Mouse (Mus musculus): ENCODE data around the gene Lfng. TPM values are rescaled to one million over a fixed set of nuclear protein-coding genes. Genes with fewer than 3 reads are reported as not detected.

Gene Lfng
- total RNA-seq (2021) = 10 to 100 TPM; 20.3 to 30.8 TPM

DNA sequence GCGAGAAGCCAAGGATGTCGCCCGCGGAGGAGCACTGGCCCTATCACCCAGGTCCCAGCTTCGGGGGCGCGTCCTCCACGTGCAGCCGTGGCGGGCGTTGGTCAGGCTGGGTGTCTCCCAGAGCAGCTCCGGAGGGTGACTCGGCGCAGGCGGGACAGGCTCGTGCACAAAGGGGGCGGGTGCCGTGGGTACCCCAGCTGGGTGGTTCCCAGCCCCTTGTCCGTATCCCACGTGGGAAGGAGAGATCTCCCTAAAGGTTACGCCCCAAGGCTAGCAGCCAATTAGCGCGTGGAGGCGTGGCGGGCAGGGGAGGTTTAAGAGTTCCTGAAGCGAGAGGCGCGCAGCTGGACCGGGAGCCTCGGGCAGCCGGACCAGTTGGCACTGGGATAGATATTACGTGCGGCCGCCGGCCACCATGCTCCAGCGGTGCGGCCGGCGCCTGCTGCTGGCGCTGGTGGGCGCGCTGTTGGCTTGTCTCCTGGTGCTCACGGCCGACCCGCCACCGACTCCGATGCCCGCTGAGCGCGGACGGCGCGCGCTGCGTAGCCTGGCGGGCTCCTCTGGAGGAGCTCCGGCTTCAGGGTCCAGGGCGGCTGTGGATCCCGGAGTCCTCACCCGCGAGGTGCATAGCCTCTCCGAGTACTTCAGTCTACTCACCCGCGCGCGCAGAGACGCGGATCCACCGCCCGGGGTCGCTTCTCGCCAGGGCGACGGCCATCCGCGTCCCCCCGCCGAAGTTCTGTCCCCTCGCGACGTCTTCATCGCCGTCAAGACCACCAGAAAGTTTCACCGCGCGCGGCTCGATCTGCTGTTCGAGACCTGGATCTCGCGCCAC lies at the start of gene Lfng:
Gene Lfng, plus strand, starts transcription at position 320 of the 835 bp plus-strand sequence.
- DNase-seq = peak; percentile 77 to 84

DNA sequence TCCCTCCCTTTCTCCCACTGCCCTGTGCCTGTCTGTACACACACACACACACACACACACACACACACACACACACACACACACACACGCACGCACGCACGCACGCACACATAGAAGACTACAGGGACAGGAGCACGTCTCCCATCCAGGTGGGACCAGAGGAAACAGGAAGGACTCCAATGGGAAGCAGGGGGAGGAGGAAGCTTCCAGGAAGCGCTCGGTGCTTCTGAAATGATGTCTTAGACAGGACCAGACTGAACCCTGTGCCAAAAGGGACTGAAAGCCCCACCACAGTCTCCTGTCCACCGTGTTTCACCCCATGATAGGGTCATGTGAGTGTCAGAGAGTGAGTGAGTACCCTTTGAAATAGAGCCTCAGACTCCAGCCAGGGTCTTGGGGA lies 44.5 kb upstream of the Lfng start:
- DNase-seq = no peak

DNA sequence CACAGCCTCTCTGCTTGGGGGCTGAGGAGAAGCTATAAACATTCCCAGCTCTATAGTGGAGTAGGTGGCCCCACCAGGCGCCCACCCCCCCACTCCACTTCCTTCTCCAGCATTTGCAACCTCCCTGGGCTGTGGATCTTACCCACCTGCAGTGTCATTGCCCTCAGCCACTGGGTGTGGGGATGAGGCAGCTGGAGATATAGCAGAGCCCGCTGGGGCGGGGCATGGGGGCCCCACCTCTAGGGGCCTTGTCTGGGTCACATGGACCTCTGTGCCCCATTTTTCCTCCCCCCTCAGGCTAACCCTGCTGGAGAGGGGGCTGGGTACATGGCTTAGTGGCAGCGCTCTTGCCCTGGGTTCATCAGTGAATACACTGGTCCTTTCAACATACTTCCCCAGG lies 42.2 kb upstream of the Lfng start, which contains the start of gene Grifin:
Gene Grifin, minus strand, starts transcription at position 176 of the 400 bp plus-strand sequence.
- DNase-seq = no peak

DNA sequence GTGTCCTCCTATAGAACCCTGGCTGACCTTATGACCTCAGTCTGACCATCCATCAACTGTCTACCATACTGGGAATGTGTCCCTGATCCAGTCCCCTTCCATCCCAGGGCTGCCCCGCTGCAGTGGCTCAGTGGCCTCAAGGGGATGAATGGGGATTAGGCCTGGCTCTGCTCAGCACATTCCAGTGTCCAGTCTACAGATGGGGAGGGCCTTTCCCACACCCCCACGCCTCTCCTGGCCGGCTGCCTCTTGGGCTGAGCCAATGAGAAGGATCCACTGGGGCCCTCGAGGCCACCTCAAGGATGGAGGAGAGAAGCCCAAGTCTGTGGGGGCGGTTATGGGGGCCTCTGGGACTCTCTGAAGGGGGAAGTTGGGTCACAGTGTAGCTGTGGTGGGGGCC lies 41.7 kb upstream of the Lfng start:
- DNase-seq = peak; percentile 28 to 35

DNA sequence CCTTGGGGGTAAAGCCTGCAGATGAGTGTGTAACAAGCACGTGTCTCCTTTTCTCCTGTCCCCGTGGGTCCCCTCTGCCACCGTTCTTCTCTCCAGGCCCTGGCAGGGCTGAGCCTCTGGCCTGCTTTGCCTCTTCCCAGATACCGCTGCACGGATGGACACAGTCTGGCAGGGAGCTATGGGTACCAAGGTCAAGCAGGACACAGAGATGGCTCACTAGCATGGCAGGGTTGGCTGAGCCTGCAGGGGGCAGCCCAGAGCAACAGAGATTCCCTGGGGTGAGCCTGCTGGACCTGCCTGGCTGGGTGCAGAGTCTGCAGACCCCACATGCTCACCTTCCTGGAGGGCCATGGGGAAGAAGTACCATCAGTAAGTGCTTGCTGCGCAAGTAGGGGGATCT lies 41.3 kb upstream of the Lfng start:
- DNase-seq = peak; percentile 21 to 49

DNA sequence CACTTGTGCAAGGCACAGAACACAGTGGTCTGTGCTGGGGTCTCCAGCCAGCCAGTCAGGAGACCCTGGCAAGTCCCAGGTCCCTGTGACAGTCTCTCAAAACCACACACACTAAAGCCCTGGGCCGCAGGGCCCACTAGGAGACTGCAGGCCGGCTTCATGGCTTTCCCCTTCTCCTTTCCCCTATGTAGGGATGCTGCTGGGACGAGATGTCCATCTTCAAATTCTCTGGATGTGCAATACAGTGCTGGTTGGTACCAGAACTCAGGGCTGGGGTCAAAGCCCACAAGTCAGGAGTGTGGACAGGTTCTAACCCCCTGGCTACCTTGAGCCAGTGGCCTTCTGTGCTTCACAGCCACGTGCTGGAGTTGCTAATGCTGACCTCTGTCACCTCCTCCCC lies 40.8 kb upstream of the Lfng start:
- no peak for DNase-seq

DNA sequence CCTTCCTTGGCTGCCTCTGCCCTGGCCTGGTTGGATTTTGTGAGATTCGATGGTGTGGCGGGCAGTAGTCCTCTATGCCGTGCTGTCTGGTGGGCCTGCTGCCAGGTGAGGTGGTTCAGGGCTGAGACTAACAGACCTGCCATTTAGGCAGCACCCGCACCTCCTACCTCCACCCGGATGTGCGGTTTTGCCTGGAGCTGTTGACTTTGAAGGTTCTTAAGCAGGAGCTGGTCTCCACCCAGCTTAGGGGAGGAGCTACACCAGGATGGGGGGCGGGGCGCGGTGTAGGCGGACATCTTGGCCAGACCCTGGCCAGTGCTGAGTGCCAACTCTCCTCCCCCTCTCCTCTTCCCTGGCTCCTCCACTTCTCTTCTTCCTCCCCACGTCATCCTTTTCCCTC lies 39.8 kb upstream of the Lfng start:
- DNase-seq = peak; percentile 20 to 23

DNA sequence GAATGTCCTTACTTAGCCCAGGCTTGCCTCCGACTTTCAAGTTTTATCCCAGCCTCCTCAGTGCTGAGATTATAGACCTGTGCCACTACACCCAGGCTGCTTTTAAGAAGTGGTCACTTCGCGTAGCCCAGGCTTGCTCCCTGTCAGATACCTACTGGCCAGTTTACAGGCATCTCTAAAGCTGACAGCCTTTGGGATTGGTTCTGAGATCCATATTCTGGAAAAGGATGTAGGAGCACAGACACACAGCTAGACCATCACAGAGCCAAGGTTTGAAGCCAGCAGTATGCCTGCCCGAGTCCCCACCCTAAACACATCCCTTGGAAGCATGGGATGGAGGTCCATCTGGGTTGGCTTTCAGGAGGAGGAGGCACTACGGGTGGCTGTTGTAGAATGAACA lies 39.4 kb upstream of the Lfng start:
- DNase-seq = no peak

DNA sequence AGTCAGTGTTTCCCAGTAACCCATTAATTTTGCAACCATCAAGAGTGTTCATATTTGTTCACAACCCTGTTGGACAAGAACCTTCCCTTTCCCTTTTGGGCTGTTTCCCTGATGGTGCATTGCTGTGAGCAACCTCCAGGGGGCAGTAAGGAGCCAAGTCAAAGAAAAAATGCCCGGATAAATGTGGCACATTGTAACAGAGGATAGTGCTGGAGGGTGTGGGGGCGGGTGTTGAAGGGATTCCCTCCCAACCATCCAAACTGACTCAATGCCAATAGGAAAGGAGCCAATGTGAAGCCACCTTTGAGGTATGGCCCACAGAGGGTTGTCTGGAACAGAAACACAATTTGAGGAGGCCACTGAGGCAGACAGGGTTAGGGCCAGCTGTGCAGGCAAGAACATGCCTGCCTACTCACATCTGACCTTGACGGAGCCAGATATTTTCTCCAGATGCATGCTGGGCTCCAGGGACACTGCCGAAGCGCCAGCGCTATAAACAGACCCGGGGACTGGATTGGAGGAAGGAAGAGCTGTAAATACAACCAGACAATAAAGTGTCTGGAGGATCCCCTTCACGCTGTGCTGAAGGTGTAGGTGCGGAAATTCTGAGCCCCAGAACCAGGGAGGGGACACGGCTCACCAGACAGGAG lies 38.7 kb upstream of the Lfng start:
- DNase-seq = peak; percentile 23 to 36

DNA sequence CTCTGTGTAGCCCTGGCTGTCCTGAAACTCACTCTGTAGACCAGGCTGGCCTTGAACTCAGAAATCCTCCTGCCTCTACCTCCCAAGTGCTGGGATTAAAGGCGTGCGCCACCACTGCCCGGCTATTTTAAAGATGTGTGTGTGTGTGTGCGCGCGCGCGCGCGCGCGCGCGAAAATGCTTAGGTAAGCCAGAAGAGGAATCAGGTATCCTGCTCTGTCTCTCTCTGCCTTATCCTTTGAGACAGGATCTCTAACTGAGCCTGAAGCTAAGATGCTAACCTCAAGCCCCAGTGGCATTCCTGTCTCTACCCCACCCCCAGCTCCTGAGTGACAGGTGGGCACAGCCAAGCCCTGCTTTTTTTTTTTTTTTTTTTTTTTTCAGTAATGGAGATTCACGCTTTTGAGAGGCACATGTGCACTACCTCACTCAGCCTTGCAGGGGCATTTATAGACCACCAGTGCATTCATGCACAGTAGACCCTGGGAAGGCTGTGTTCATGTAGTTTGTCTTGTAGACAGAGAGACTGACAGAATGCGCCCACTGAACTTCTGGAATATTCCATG lies 38.0 kb upstream of the Lfng start:
- no peak for DNase-seq

DNA sequence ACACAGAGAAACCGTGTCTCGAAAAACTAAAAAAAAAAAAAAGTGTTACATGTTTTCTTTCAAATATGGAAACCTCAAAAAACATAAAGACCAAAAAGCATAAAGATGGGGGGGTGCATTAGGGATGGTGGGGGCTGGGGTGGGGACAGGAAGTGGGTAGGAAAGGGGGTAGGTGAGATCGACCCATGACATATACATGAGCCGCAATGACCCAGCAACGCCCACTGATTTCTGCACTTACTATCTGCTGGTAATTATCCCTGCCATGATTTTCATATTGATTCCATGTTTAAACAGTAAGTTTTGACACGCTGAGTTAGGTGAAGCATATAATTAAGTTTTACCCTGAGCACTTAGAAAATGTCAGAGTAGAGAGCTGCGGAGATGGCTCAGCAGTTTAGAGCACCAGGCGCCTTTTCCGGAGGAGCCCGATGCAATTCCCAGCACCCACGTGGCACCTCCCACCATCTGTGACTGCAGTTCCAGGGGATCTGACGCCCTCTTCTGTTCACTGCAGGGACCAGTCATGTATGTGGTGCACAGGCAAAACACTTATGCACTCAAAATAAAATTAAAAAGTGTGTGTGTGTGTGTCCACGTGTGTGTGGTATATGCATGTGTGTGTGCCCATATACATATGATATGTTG lies 36.8 kb upstream of the Lfng start:
- no peak for DNase-seq

DNA sequence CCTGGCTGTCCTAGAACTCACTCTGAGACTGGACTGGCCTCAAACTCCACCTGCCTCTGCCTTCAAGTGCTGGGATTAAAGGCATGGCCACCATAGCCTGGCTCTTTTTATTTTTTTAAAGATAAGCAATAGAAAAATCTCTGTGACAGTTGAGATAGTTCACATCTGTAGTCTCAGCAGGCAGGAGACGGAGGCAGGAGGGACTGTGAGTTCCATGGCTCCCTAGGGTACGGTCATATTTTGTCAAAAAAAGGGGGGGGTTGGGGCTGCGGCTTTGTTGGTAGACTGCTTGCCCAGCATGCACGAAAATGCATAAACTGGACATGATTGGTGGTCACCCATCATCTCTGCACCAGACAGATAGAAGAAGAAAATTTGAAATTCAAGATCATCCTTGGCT lies 35.9 kb upstream of the Lfng start:
- DNase-seq = no peak

DNA sequence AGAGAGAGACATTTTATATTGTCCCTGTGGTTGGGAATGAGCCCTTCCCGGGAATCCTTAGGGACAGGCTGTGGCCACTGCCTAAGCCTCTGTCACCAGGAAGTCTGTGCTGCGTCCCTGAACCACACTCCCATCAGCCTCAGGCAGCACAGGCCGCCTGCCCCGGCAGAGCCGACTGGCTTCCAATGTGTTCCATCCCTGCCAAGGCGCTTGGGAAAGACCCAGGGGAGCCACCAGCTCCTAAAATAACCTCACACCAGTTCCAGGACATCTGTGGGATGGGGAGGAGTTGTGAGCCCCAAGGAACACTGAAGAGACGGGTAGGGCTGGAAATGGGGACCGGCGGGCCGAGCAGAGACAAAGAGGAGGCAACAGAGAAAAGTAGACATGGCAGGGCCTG lies 35.4 kb upstream of the Lfng start:
- DNase-seq = peak; percentile 27 to 37

DNA sequence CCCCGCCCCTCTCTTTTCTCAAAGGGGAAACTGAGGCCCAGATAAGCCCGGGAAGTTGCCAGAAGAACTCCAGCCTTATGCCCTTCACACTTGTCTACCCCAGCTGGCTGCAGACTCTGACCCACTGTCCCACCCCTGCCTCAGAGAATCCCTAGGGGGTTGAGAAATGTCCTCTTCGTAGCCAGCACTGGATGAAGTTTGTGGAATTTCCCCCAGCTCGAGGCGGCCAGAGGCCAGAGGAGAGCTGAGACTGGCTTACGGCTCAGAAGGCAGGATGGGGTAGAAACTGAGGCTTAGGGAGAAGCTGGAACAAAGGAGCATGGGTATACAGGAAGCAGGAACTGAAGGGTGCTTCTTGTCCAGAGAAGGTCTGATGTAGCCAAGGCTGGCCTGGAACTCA lies 34.5 kb upstream of the Lfng start:
- DNase-seq = no peak

DNA sequence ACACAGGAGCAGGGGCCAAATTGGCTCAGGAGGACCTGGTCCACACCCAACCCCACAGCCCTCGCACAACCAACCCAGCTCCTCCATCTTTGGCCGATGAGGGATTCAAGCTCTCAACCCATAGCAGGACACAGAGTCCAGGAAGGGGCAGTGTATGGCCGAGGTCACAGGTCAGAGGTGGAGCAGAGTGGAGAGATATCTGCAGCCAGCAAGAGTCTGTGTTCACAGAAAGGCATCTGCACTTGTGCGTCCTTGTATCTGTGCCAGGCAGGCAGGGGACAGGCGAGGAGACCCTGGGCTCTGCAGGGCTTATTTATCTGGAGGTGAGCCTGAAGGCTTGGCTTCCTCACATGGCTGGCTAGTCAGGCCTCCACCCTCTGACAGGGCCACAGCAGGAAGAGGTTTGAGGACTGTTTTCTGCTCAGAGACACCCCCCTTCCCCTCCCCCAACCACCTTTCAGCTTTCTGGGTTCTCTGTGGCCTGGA lies 31.7 kb upstream of the Lfng start:
- DNase-seq = no peak

DNA sequence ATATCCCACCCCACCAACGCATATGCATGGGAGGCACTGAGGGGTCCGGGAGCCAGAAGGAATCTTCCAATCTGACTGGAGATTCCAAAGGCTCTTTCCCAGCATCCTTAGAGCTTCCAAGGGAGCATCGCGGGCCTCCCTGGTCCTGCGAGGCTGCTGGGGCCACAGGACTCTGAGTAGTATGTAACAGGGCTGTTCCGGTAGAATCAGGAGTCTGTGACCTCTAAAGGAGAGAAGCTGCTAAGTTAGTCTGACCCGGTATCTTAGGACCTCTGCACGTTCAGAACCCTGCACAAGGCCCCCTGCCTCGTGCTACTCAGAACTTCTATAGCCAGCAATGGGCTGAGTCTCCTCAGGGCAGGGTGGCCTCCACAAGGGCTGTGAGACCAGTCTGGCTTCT lies 27.9 kb upstream of the Lfng start:
- no peak for DNase-seq

DNA sequence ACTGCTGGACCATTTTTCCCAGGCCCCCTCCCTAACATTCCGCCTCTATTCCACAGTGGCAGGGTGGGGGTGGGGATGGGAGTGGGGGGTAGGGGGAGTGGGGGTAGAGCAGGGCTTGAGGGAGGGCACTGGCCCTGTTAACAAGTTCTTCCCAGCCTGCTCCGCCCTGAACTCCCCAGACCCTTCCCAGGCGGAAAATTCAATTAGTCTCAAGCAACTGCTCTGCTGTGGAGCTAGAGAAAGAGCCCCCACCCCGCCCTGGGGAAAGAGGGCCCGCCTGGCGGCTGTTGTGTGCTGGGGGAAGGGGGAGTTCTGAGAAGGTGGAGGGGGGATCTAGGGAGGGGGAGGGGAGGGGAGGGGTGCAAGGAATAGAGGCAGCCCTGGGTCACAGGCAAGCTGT lies 27.3 kb upstream of the Lfng start:
- no peak for DNase-seq

DNA sequence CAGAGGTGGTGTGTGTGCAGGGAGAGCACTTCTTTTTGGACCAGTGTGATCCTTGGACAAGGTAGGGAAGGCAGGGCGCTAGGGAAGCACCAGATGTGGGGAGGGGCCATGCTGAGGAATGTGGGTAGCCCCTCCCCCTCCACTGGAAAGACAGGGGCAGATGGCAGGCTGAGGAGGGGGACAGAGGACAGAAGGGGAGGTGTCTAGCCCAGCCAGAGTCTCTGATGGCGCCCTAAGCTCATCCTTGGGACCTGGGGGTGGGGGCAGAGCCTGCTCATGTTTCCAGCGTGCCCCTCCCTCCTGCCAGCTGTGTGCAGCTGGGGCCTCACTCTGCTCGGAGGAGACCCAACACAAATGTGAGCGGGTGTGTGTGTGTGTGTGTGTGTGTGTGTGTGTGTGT lies 25.6 kb upstream of the Lfng start:
- no peak for DNase-seq

DNA sequence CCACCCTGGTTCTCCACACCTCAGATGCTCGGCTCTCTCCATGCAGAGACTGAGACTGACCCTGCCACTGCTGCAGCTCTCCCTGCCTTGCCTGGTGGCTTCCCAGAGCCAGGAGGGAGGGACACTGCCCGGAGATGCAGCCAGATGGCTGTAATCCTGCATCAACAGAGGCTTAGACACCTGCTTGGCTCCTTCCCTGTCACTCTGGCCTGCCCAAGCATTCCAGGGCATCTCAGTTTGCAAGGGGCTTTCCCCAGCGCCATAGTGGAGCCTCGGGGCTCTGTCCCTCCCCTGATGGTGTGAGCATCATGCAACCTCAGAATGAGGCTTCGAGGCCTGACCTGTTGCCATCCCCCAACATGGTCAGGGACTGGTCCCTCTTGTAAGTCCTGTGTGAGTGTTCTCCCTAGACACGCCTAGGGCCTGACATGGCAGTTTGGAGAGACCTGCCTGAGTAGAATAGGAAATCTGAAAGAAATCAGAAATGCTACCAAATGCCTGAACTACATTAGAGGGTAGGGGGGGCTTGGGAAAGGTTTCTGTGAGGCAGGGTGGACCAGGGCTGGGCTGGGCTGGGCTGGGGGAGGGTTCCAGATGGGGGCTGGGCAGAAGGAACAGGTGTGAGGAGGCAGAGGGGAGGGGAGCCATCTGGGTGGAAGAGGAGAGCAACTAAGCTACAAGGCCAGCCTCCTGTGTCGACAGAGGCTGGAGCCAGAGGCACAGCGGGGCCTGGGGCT lies 24.0 kb upstream of the Lfng start:
- DNase-seq = no peak

DNA sequence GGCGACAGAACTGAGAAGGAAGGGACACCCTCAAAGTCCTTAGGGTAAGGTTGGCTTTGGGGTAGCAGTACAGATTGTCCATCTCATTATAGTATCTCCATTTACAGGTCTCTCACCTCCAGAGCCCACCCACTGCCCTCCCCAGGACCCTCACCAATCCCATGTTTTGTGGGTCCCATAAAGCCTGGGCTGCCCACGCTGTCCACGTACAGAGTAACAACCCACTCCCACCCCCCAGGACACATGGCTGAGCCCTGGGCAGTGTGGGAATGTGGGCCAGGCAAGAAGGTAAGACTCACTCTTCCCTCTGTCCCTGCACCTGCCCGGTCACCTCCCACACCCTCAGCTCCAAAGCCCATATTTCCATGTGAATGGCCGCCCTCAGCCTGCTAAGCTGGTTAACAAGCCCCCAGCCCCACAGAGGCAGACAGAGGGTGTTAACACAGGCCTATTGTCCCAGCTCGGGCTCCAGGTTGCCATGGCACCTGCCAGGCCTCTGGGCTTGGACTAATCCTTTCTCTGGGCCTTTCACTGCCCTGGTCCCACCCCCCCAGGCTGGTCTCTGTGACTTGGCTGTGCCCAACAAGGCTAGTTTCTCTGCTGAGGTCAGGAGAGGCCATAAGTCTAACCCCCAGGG lies 23.3 kb upstream of the Lfng start:
- DNase-seq = no peak

DNA sequence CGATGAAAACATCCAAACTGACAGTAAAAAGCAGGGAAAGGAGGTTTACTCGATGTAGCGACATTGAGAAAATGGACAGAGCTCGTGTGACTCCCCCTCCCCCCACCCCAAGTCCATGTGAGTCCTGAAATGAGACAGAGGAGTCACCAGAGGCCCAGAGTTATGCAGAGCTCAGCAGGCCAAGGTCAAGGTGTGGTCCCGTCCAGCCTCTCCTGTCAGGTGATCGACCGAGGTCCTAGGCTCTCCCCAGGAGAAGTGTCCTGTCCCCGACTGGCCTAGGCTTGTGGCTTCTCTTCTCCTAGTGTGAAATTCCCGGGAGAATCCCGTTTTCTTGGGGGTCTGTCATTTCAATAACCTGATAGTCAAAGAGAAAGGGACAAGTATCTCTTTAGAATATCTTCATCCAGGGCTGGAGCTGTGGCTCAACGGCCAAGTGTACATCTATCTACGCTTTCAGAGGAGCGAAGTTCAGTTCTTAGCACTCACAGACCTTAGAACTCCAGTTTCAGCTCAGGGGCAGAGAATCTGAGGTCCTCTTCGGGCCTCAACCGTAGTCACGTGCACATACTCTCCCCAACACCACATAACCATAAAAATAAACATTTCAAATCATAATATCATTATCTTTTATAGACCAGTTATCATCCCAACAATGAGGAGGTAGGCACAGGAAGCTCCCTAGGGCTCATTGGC lies 17.9 kb upstream of the Lfng start:
- DNase-seq = no peak
